Mouse (Mus musculus) heart, adult 8-10 months (tissue): Measurements from ENCODE around the gene Scaper. TPM values are rescaled to one million over a fixed set of nuclear protein-coding genes. Genes with fewer than 3 reads are reported as not detected.
A peak's percentile ranks its signal among the peaks of the same experiment; 100 is the strongest.

Experiments used
- DNase-seq: peaks from one replicate; pipeline ENCODE4 v3.0.0; 2022; ENCODE audit warnings: low spot score
- total RNA-seq, 4 experiments: library from RNA; stranded (reverse); gene quantifications; 2 replicates each; pipeline ENCODE4 v1.2.4; 2022

Gene Scaper
- 10 to 100 TPM; 17.3 to 20.1 (median 18.1) TPM for total RNA-seq

GRCm38 (mm10) chr9:55937664-55938617, at the start of gene Scaper:
TSS of gene Scaper (minus strand) at chr9:55938119.
- peak; percentile 81 for DNase-seq

GRCm38 (mm10) chr9:55946819-55947218, 8.9 kb upstream of the Scaper start:
- DNase-seq: no peak

DNA sequence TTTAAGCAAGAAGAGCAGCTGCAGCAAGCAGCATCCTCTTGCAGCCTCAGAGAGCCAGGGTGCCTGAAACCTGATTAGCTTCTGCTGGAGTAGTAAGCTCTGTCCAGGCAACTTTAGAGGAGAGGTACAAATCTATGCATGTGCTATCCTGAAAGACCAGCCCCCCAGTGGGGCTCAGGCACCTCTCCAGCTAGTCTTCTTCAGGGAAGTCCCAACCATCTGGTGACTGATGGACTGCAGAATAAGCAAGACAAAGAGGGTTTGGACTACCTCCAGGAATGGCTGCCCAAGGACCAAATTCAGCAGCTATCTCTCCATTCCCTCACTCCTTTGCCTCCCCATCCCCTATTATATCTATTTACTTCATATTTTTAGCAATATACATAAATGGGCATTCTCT, 3.4 kb upstream of the Scaper start:
- DNase-seq: no peak

DNA sequence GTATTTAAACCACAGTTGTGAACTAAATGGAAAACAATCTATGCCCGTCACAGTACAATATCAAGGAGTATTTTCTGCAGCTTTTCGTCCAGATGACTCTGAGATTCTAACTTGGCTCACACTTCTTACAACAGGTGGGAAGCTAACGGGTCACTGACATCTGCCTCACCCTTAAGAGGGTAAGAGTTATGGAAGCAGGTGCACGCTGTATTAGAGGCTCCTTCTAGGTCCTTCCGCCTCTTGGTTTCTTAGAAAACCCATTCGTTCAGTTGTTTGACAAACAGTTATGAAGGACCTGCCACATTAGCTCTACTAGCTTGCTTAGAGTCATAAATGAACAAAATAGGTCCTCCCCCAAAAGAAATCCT, 683 bp upstream of the Scaper start:
- no peak for DNase-seq

DNA sequence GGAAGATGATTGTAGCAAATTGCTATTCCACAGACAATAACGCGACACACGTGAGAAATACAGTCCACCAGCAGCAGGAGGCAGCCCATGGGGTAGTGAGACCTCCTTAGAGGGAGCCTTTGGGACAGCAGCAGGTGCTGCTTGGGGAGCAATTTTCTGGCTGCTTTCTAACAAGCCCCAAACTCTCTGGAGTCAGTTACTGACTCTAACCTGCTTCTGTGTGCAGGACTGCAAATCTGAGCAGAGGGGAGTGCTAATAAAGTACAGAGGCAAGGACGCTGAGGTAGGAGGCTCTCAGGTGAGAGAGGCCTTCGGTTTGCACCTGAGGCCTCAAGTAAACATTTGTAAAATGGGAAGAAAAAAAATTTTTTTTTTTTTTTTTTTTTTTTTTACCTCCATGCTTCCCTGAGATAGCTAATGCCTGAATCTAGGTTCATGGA, 675 bp downstream of the Scaper start:
- no peak for DNase-seq

DNA sequence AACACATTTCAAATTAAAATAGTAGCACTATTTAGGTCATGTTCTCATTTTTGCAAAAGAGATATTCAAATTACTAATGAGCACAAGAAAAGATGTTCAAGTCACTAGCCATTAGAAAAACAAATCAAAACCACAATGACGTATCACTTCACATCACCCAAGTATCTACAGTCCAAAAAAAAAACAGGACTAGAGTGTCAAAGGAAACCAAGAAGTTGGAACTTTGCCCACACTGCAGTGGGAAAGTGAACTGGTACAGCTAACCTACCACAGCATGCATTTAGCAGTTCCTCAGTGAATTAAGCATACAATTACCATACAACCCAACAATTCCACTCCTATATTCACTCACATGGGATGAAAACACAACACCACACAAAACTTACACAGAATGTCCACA, 5.4 kb downstream of the Scaper start:
- no peak for DNase-seq

- DNase-seq: peak; percentile 38
Measured at GRCm38 (mm10) chr9:55918579-55918978, 19.3 kb downstream of the Scaper start.

GRCm38 (mm10) chr9:55916751-55917150, 21.2 kb downstream of the Scaper start:
- no peak for DNase-seq

GRCm38 (mm10) chr9:55911481-55911880, 26.4 kb downstream of the Scaper start:
- DNase-seq: no peak

- no peak for DNase-seq
Measured at GRCm38 (mm10) chr9:55902964-55903363, 35.0 kb downstream of the Scaper start.

- DNase-seq: no peak
Measured at GRCm38 (mm10) chr9:55901588-55901987, 36.3 kb downstream of the Scaper start.

DNA sequence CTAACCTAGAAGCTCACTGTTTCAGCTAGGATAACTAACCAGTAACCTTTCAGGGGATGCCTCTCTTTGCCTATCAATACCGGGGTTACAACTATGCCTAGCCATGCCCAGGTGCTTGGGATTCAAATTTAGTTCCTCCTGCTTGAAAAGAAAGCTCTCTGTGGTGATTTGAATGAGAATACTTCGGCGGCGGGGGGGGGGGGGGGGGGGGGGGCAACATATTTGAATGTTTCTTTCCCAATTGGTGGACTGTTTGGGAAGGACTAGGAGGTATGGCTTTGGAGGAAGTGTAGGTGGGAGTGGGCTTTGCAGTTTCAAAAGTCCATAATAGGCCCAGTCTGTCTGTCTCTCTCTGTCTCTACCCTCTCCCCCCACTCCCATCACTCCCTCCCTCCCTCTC, 37.4 kb downstream of the Scaper start:
- no peak for DNase-seq

- no peak for DNase-seq
Measured at GRCm38 (mm10) chr9:55878066-55878465, 59.9 kb downstream of the Scaper start.

DNA sequence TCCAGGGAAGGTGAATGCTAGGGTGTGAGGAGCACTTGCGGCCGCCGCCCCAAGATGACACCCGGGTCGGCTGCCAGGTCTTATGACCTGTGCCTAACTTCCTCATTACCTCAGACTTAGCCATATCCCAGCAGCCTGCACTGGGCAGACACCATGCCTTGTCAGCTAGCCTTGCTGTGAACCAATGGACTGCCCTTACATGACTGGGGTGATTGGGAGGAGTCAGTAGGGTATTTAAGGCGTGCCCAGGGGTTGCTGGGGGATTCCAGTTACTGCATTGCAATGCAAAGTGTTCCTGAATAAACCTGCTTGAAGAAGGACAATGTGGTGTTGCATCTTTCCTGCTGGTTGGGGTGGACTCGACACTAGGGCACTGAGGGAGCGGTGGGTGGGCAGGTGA, 148.5 kb downstream of the Scaper start:
- DNase-seq: no peak

DNA sequence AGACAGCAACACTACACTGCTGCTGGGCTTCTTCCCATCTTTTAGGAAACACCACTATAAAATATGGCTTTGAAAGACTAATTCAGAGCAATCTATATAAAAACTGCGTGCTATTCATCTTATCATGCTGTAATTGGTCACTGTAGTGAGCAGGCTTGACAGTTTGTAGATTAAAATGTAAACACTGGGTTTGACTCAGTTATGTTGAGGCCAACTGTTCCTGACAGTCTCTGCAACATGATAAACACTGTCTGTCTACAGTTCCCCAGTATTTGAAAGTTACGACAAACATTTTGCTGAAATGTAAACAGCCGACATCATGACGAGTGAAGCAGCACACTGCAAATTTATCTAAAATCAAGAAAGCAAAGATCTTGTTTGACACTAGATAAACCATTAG, 225.9 kb downstream of the Scaper start:
- no peak for DNase-seq

- no peak for DNase-seq
Measured at GRCm38 (mm10) chr9:55710553-55710952, 227.4 kb downstream of the Scaper start.

DNA sequence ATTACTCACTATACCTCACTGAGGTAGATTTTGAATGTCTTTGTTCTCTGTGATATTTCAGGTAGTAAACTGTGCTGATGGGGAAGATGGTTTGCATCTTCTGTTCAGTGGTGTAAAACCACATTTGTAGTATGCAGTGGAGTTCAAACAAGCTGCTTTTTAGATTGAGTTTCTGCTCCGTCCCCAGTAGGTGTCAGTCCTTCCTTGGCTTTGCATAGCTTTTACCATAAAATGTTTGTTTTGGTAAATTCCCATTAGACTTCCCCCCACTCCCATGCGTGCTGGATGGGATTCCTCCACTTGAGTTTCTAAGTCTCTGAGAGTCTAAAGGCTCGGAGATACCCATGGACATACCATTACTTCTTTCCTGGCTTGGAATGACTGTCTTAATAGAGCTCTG, 231.3 kb downstream of the Scaper start:
- DNase-seq: no peak

GRCm38 (mm10) chr9:55695307-55695706, 242.6 kb downstream of the Scaper start:
- peak; percentile 3 for DNase-seq

DNA sequence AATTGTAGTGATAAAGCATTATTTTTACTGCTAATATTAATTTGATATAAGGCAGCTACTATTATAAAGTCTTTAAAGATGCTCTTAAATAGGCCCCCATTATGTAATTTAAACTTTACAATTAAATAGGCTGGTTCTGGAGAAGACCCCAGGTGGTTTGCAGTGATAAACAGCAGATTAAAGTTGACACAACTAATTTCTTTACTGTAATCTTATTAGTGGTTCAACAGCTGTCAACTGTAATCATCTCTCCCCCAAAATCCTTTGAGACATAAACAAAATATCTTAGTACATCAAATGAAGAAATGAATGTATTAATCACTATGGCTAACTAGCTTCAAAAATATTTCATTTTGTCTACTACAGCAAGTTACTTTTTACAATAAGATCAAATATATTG, 260.8 kb downstream of the Scaper start:
- DNase-seq: no peak

DNA sequence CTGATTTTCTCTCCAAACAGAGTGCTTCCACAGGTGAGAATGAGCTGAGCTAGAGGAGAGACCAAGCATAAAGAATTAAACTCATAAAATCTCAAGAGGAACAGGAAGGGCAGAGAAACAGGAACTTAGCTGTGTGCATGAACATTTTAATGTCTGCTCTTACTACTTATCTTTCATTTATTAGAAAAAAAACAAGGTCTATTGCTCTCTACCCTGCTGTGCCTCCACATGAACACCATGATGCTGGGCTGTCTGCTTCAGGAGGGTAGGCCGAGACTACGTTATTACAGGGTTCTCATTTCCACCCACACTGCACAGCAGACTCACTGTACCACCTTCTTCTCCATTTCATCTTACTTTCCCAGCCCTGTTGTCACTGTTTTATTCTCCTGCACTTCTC, 291.5 kb downstream of the Scaper start:
- DNase-seq: no peak

GRCm38 (mm10) chr9:55626990-55627389, 310.9 kb downstream of the Scaper start:
- DNase-seq: no peak

DNA sequence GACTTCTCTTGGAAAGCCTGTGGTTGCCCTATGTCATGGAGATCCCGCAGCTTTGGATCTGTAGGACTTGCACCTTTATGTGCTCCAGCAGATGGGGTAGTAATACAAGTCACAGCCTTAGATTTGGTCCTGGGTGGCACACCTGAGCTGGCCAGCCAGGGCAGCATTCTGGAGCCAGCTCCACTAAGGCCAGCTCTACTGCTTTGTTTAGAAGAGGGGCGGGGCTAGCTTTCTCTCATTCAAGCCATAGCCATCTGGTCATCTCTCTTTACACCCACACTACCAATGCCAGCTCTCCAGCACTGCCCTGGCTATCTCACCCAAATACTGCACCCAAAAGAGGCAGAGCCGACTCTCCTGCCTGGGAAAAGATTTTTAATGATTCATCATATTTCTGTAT, 323.2 kb downstream of the Scaper start:
- no peak for DNase-seq

GRCm38 (mm10) chr9:55609751-55610150, 328.2 kb downstream of the Scaper start:
- DNase-seq: peak; percentile 6
